Mouse (Mus musculus) bone marrow, adult 2 months (tissue): ENCODE measurements around the gene Pdzrn3.

Source experiments
- CTCF ChIP-seq: fragments of 200-500 bp; IDR thresholded peaks from 2 replicates; pipeline ENCODE4 v1.5.1; 2011; ENCODE audit warnings: low read length, control low read depth; ENCODE audit not compliant: control insufficient read depth, insufficient read depth
- POLR2A ChIP-seq: fragments of 200-500 bp; IDR thresholded peaks from 2 replicates; pipeline ENCODE4 v1.6.1; 2011; ENCODE audit warnings: low read depth, mild to moderate bottlenecking, control low read depth, low read length, borderline replicate concordance; ENCODE audit not compliant: control insufficient read depth

DNA sequence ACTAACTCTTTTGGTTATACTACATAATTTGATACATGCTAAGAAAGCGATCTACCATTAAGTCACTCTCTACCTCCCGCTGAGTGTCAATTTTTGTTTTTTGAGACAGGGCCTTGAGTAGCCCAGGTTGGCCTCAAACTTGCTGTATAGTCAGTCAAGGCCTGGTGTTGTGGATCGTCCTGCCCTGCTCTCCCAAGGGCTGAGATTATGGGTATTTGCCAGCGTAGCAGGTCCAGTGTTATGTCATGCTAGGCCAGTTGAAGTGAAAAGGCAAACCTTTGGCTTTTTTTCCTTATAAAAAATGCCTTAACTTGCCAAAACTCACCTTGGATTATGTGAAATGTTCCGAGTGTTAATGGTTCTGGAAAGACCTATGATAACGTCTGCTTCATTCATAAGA is 274.2 kb downstream of the Pdzrn3 start:
- TF ChIP-seq CTCF (no peak), POLR2A (no peak)
